Mouse (Mus musculus) forebrain, embryonic 14.5 days (tissue): Measurements from ENCODE around the gene Stoml2. TPM values are rescaled to one million over a fixed set of nuclear protein-coding genes. Genes with fewer than 3 reads are reported as not detected.
A peak's percentile ranks its signal among the peaks of the same experiment; 100 is the strongest.
"Not testable (repeated sequence)": the region's sequence is repeated elsewhere in the genome, so short reads cannot be mapped to it uniquely, and the experiment has no call there.

ENCODE experiments used
- ATAC-seq: fragments of 200-750 bp; cut with Nextera tagmentation; 2 replicates; pipeline ENCODE4 v1.8.0; 2017; ENCODE audit warnings: mild to moderate bottlenecking, moderate library complexity
- DNase-seq: peaks from one replicate; pipeline ENCODE4 v3.0.0-alpha.2; 2015; ENCODE audit warnings: low spot score
- H3K27ac ChIP-seq: fragments of 300-500 bp; sonication (generic); 2 replicates; pipeline ENCODE4 v1.5.1; 2014; ENCODE audit warnings: low read depth, mild to moderate bottlenecking, control low read depth, low read length, moderate library complexity
- H3K27me3 ChIP-seq: fragments of 300-500 bp; sonication (generic); replicated peaks from 2 replicates; pipeline ENCODE4 v1.6.1; 2014; ENCODE audit warnings: low read length, control low read depth, mixed read lengths; ENCODE audit not compliant: control insufficient read depth, insufficient read depth
- H3K36me3 ChIP-seq: fragments of 300-500 bp; sonication (generic); 2 replicates; pipeline ENCODE4 v1.6.1; 2014; ENCODE audit warnings: low read length, control low read depth; ENCODE audit not compliant: control insufficient read depth, insufficient read depth
- H3K4me1 ChIP-seq: fragments of 300-500 bp; sonication (generic); 2 replicates; pipeline ENCODE4 v1.6.1; 2014; ENCODE audit warnings: antibody characterized with exemption, low read length, control low read depth; ENCODE audit not compliant: control insufficient read depth, insufficient read depth
- H3K4me2 ChIP-seq: fragments of 300-500 bp; sonication (generic); 2 replicates; pipeline ENCODE4 v1.6.1; 2014; ENCODE audit warnings: mild to moderate bottlenecking, control low read depth, low read length
- H3K4me3 ChIP-seq: fragments of 300-500 bp; sonication (generic); 2 replicates; pipeline ENCODE4 v1.5.1; 2014; ENCODE audit warnings: low read depth, low read length, control low read depth
- H3K9ac ChIP-seq: fragments of 300-500 bp; sonication (generic); 2 replicates; pipeline ENCODE4 v1.6.1; 2014; ENCODE audit warnings: mild to moderate bottlenecking, low read length, control low read depth, moderate library complexity
- H3K9me3 ChIP-seq: fragments of 300-500 bp; sonication (generic); replicated peaks from 2 replicates; pipeline ENCODE4 v1.6.1; 2016; ENCODE audit warnings: low read length, control low read depth, mixed read lengths; ENCODE audit not compliant: control insufficient read depth
- WGBS: fragments of 180-500 bp; shearing (Covaris S2); extraction: QIAGEN DNeasy Blood & Tissue Kit; methylation state at CpG from one replicate; pipeline ENCODE4 v1.1.7; 2014; 5-methylcytosine and 5-hydroxymethylcytosine counted together
- polyA plus RNA-seq: library from polyadenylated mRNA; unstranded; fragments of >200 nt; fragmentation: Nextera tagmentation; extraction: Ambion mirVana; gene quantifications from 2 replicates; pipeline ENCODE4 v1.2.1, GENCODE M21; 2014

Stoml2 gene
- polyA plus RNA-seq, 1 experiment from 2014 or later = 334 TPM

- no peak for DNase-seq
- H3K9me3 ChIP-seq = no peaks in the 10 kb centered on the region
- no peak for ATAC-seq
- H3K36me3 ChIP-seq = peaks cover 13% of the 10 kb centered on the region; the same call in 1 of the 2 replicates
- WGBS = 95% methylated on average over 2 of the region's 2 CpGs
- no peaks in the 10 kb centered on the region for H3K27me3 ChIP-seq
- no peak overlapping the region for H3K4me3 ChIP-seq
- no peak overlapping the region for H3K9ac ChIP-seq
- H3K4me1 ChIP-seq = peaks cover 16% of the 10 kb centered on the region
- peak overlapping the region; percentile 99 for H3K27ac ChIP-seq
- H3K4me2 ChIP-seq = peak overlapping the region; percentile 38; the same call in 1 of the 2 replicates
Measured at GRCm38 (mm10) chr4:43001272-43001671, 30.2 kb downstream of the Stoml2 start.

GRCm38 (mm10) chr4:43000141-43000986 lies 31.1 kb downstream of the Stoml2 start, which contains the start of gene Vcp:
Gene Vcp, minus strand, starts transcription at chr4:43000507.
- not testable (repeated sequence) for H3K27me3 ChIP-seq, H3K9me3 ChIP-seq
- H3K27ac ChIP-seq = peak within 1 kb of the TSS; percentile 99
- peaks cover 21% of the 10 kb centered on the region for H3K36me3 ChIP-seq
- peak within 1 kb of the TSS; percentile 94 for H3K4me2 ChIP-seq
- H3K4me1 ChIP-seq = peaks cover 16% of the 10 kb centered on the region
- under 1% methylated on average over 49 of the region's 56 CpGs for WGBS
- DNase-seq (peak; percentile 100), ATAC-seq (peak; percentile 99)
- peak within 1 kb of the TSS; percentile 96 for H3K4me3 ChIP-seq
- H3K9ac ChIP-seq = peak within 1 kb of the TSS; percentile 95

GRCm38 (mm10) chr4:42999451-43000140 lies 31.9 kb downstream of the Stoml2 start:
- H3K9ac ChIP-seq = peak overlapping the region; percentile 95
- H3K36me3 ChIP-seq = peaks cover 24% of the 10 kb centered on the region
- peak; percentile 69 for DNase-seq
- H3K9me3 ChIP-seq = no peaks in the 10 kb centered on the region
- peak overlapping the region; percentile 94 for H3K4me2 ChIP-seq
- peak; percentile 70 for ATAC-seq
- H3K27me3 ChIP-seq = no peaks in the 10 kb centered on the region
- under 1% methylated on average over 49 of the region's 51 CpGs for WGBS
- H3K4me3 ChIP-seq = peak overlapping the region; percentile 96
- peaks cover 16% of the 10 kb centered on the region for H3K4me1 ChIP-seq
- H3K27ac ChIP-seq = peak overlapping the region; percentile 99

- H3K4me1 ChIP-seq = peaks cover 16% of the 10 kb centered on the region
- H3K4me3 ChIP-seq = peak overlapping the region; percentile 96
- no peaks in the 10 kb centered on the region for H3K9me3 ChIP-seq
- H3K9ac ChIP-seq = peak overlapping the region; percentile 95; the same call in 1 of the 2 replicates
- WGBS = 73% methylated on average over 2 of the region's 2 CpGs
- no peaks in the 10 kb centered on the region for H3K27me3 ChIP-seq
- DNase-seq (no peak), ATAC-seq (no peak)
- peak overlapping the region; percentile 94 for H3K4me2 ChIP-seq
- H3K27ac ChIP-seq = no peak overlapping the region
- peaks cover 40% of the 10 kb centered on the region for H3K36me3 ChIP-seq
Measured at GRCm38 (mm10) chr4:42998022-42998421, 33.5 kb downstream of the Stoml2 start.

DNA sequence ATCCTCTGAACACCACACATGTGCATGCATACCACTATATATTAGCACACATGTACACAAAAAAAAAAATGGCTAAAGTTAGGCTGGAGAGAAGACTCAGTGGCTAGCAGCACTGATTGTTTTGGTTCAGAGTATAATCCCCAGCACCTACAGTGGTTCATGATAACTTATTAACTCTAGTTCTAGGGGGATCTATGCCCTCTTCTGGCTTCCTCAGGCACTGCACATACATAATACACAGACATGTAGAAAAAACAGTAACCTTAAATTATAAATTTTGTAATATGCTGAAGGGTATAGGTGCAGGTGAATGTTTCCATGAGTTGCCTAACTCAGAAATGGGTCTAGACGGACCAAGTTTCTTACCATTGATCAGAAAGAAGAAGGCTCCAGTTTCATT lies 43.2 kb downstream of the Stoml2 start:
- H3K27me3 ChIP-seq = no peaks in the 10 kb centered on the region
- H3K4me1 ChIP-seq = no peaks in the 10 kb centered on the region
- H3K4me2 ChIP-seq = no peak overlapping the region
- peaks cover 97% of the 10 kb centered on the region for H3K36me3 ChIP-seq
- no peak overlapping the region for H3K27ac ChIP-seq
- no peak for DNase-seq
- no peak overlapping the region for H3K9ac ChIP-seq
- no peak overlapping the region for H3K4me3 ChIP-seq
- no peak for ATAC-seq
- H3K9me3 ChIP-seq = no peaks in the 10 kb centered on the region
- 83% methylated on average over 1 of the region's 1 CpGs for WGBS

GRCm38 (mm10) chr4:42980467-42980866 lies 51.0 kb downstream of the Stoml2 start:
- H3K27me3 ChIP-seq, H3K4me1 ChIP-seq, DNase-seq, ATAC-seq, H3K4me2 ChIP-seq, H3K4me3 ChIP-seq, H3K9ac ChIP-seq, H3K9me3 ChIP-seq, H3K27ac ChIP-seq: not testable (repeated sequence)
- peaks cover 82% of the 10 kb centered on the region for H3K36me3 ChIP-seq
- WGBS = 96% methylated on average over 7 of the region's 8 CpGs

- no peak overlapping the region for H3K4me3 ChIP-seq
- 89% methylated on average over 4 of the region's 4 CpGs for WGBS
Measured at GRCm38 (mm10) chr4:42978062-42978461, 53.4 kb downstream of the Stoml2 start.

More at GRCm38 (mm10) chr4:42978062-42978461, 53.4 kb downstream of the Stoml2 start:
- H3K4me1 ChIP-seq = no peaks in the 10 kb centered on the region
- no peaks in the 10 kb centered on the region for H3K9me3 ChIP-seq
- no peak for DNase-seq
- H3K27me3 ChIP-seq = no peaks in the 10 kb centered on the region
- peaks cover 63% of the 10 kb centered on the region for H3K36me3 ChIP-seq
- no peak for ATAC-seq
- no peak overlapping the region for H3K9ac ChIP-seq
- H3K4me2 ChIP-seq = no peak overlapping the region
- no peak overlapping the region for H3K27ac ChIP-seq
